In the genomic region with DNA sequence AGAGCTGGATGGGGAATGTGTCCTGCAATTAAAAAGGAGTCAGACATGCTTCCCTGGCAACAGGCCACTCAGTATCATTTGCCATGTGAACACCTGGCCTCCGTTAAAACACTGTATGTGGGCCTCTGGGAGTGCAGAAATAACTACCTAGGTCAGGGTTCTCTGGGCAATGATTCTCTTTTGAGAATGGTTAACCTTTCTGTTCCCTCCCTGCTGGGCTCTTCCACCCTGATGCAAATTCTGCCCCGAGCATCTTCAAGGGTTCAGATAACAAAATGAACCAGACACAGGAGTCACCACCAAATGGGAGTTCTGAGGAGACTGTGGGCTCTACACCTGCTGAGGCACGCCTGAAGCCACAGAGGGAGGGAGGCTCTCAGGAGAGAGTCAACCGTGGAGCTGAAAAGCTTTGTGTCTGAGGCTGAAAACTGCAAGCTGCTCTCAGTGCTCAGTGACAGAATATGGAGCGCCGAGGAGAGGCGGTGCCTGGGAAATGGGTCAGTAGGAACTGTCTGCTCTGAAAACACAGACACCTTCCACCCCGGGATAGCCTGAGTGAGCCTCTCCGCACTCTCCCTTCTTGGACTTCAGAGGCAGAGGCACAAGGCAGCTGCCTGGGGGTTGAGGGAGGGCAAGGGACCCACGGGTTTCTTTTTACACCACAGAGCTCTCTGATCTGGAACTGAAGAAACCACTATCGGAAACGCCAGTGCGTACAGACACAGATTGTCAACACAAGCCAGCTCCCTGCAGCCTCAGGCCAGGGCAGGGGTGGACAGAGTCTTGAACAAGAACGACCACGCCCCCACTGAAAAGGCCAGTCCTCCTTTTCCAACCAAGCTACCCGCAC, we compare ENCODE assay signal across 8 mouse cellular contexts. TPM values are rescaled to one million over a fixed set of nuclear protein-coding genes. Genes with fewer than 3 reads are reported as not detected.
DNase-seq lines count a peak whose midpoint lies in the region; ATAC-seq lines count a peak whose summit lies in the region.

No protein-coding gene starts in this region.

- 44% methylated on average over 16 of the region's 16 CpGs for WGBS in hindbrain, embryonic 11.5 days
- WGBS in hindbrain, embryonic 14.5 days: 41% methylated on average over 16 of the region's 16 CpGs
- 29% methylated on average over 16 of the region's 16 CpGs for WGBS in embryonic facial prominence, embryonic 10.5 days
- 41% methylated on average over 16 of the region's 16 CpGs for WGBS in hindbrain, embryonic 12.5 days

- 0 out of 2 replicates have a peak overlapping the region, but pooled peaks have one; percentile 4 for H3K9ac ChIP-seq in hindbrain, embryonic 11.5 days (ENCODE audit: low read depth, low read length)
- H3K9ac ChIP-seq in hindbrain, embryonic 14.5 days: no peak overlapping the region
- no peak overlapping the region for H3K9ac ChIP-seq in hindbrain, embryonic 12.5 days

- no peak for DNase-seq in hindbrain, embryonic 11.5 days (ENCODE audit: low spot score)
- DNase-seq in hindbrain, embryonic 14.5 days (ENCODE audit: low spot score): no peak
- no peak for DNase-seq in embryonic facial prominence, embryonic 10.5 days (ENCODE audit: low spot score)
- DNase-seq in kidney, postnatal 10 days: peak; percentile 74
- DNase-seq in spleen, postnatal 36 days (ENCODE audit: low spot score in 2 of 2): peak; percentile 84 to 85
- no peak for DNase-seq in ovary, postnatal 14 days (ENCODE audit: low spot score)
- no peak for DNase-seq in right cerebral cortex, postnatal 4 days

- peaks cover 4% of the 10 kb centered on the region; the same call in 1 of the 2 replicates for H3K4me1 ChIP-seq in hindbrain, embryonic 11.5 days (replicated peaks; ENCODE audit: control insufficient read depth, insufficient read depth, low read length)
- H3K4me1 ChIP-seq in hindbrain, embryonic 14.5 days (replicated peaks; ENCODE audit: control insufficient read depth, insufficient read depth, low read length): peaks cover 13% of the 10 kb centered on the region
- H3K4me1 ChIP-seq in embryonic facial prominence, embryonic 10.5 days: peaks cover 85% of the 10 kb centered on the region
- H3K4me1 ChIP-seq in hindbrain, embryonic 12.5 days: peaks cover 36% of the 10 kb centered on the region

- H3K4me2 ChIP-seq in hindbrain, embryonic 11.5 days (replicated peaks; ENCODE audit: low read depth, low read length): no peak overlapping the region
- no peak overlapping the region for H3K4me2 ChIP-seq in hindbrain, embryonic 14.5 days (replicated peaks)
- no peak overlapping the region for H3K4me2 ChIP-seq in hindbrain, embryonic 12.5 days (replicated peaks)

- H3K4me3 ChIP-seq in hindbrain, embryonic 11.5 days (ENCODE audit: low read depth, low read length): no peak overlapping the region
- no peak overlapping the region for H3K4me3 ChIP-seq in hindbrain, embryonic 14.5 days (replicated peaks; ENCODE audit: low read length)
- no peak overlapping the region for H3K4me3 ChIP-seq in embryonic facial prominence, embryonic 10.5 days
- no peak overlapping the region for H3K4me3 ChIP-seq in hindbrain, embryonic 12.5 days

- ATAC-seq in hindbrain, embryonic 11.5 days (ENCODE audit: low FRiP score): no peak
- no peak for ATAC-seq in hindbrain, embryonic 14.5 days (ENCODE audit: low FRiP score)
- ATAC-seq in hindbrain, embryonic 12.5 days (ENCODE audit: low FRiP score): no peak

- H3K9me3 ChIP-seq in hindbrain, embryonic 11.5 days (ENCODE audit: control insufficient read depth, low read length): no peaks in the 10 kb centered on the region
- no peaks in the 10 kb centered on the region for H3K9me3 ChIP-seq in hindbrain, embryonic 14.5 days (ENCODE audit: control insufficient read depth, low read length)
- no peaks in the 10 kb centered on the region for H3K9me3 ChIP-seq in embryonic facial prominence, embryonic 10.5 days
- H3K9me3 ChIP-seq in hindbrain, embryonic 12.5 days (replicated peaks): no peaks in the 10 kb centered on the region

- no peaks in the 10 kb centered on the region for H3K27me3 ChIP-seq in hindbrain, embryonic 11.5 days (ENCODE audit: control insufficient read depth, insufficient read depth, low read length)
- H3K27me3 ChIP-seq in hindbrain, embryonic 14.5 days (ENCODE audit: control insufficient read depth, insufficient read depth, low read length): no peaks in the 10 kb centered on the region
- H3K27me3 ChIP-seq in embryonic facial prominence, embryonic 10.5 days (replicated peaks; ENCODE audit: low read depth, poor library complexity, severe bottlenecking): no peaks in the 10 kb centered on the region
- H3K27me3 ChIP-seq in hindbrain, embryonic 12.5 days: no peaks in the 10 kb centered on the region

- no peak overlapping the region for H3K27ac ChIP-seq in hindbrain, embryonic 11.5 days (ENCODE audit: low read depth, low read length)
- H3K27ac ChIP-seq in hindbrain, embryonic 14.5 days: no peak overlapping the region
- peak overlapping the region; percentile 36; the same call in 1 of the 2 replicates for H3K27ac ChIP-seq in embryonic facial prominence, embryonic 10.5 days (replicated peaks)
- H3K27ac ChIP-seq in hindbrain, embryonic 12.5 days: no peak overlapping the region; the same call in 1 of the 2 replicates

- no peaks in the 10 kb centered on the region for H3K36me3 ChIP-seq in hindbrain, embryonic 11.5 days (ENCODE audit: control insufficient read depth, insufficient read depth, low read length)
- H3K36me3 ChIP-seq in hindbrain, embryonic 14.5 days (replicated peaks; ENCODE audit: control insufficient read depth, insufficient read depth): no peaks in the 10 kb centered on the region
- no peaks in the 10 kb centered on the region for H3K36me3 ChIP-seq in embryonic facial prominence, embryonic 10.5 days (replicated peaks)
- H3K36me3 ChIP-seq in hindbrain, embryonic 12.5 days: 0 out of 2 replicates have a peak, but pooled peaks cover 4% of the 10 kb centered on the region

RNA-seq across cellular contexts. Expression of a gene that starts 12.6 kb away (rescaled TPM):
- polyA plus RNA-seq in hindbrain, embryonic 11.5 days (2014; fragmentation: Nextera tagmentation; extraction: Ambion mirVana): 16.9 and 18.4 TPM in 2 replicates
- 28.3 and 31.1 TPM in 2 replicates for polyA plus RNA-seq in hindbrain, embryonic 14.5 days (2014; fragmentation: Nextera tagmentation; extraction: Ambion mirVana)
- 11.7 and 13.1 TPM in 2 replicates for polyA plus RNA-seq in embryonic facial prominence, embryonic 10.5 days (2016; fragmentation: Nextera tagmentation; extraction: Ambion mirVana)
- polyA plus RNA-seq in hindbrain, embryonic 12.5 days (2016; fragmentation: Nextera tagmentation; extraction: Ambion mirVana): 26.0 and 28.1 TPM in 2 replicates

RNA-seq across cellular contexts. Expression of a gene that starts 40.9 kb away (rescaled TPM):
- polyA plus RNA-seq in hindbrain, embryonic 11.5 days (2014; fragmentation: Nextera tagmentation; extraction: Ambion mirVana): 7.3 and 8.3 TPM in 2 replicates
- 9.9 and 10.7 TPM in 2 replicates for polyA plus RNA-seq in hindbrain, embryonic 14.5 days (2014; fragmentation: Nextera tagmentation; extraction: Ambion mirVana)
- 11.2 and 11.9 TPM in 2 replicates for polyA plus RNA-seq in embryonic facial prominence, embryonic 10.5 days (2016; fragmentation: Nextera tagmentation; extraction: Ambion mirVana)
- 13.8 and 14.1 TPM in 2 replicates for polyA plus RNA-seq in hindbrain, embryonic 12.5 days (2016; fragmentation: Nextera tagmentation; extraction: Ambion mirVana)

Comparison
In these comparisons a context has a peak if more than half of its experiments do, and no peak if none do; other contexts are left out.
1. DNase-seq: peak in kidney, postnatal 10 days (single experiment) and spleen, postnatal 36 days (2 of 2); none in hindbrain, embryonic 11.5 days (single experiment), hindbrain, embryonic 14.5 days (single experiment), embryonic facial prominence, embryonic 10.5 days (single experiment), ovary, postnatal 14 days (single experiment) and right cerebral cortex, postnatal 4 days (single experiment).